Mouse (Mus musculus): ENCODE measurements around the gene Fosl2. TPM values are rescaled to one million over a fixed set of nuclear protein-coding genes. Genes with fewer than 3 reads are reported as not detected.
A peak's percentile ranks its signal among the peaks of the same experiment; 100 is the strongest.

Gene Fosl2
- 10 to 100 TPM; 42.2 to 43.1 TPM for total RNA-seq (2021)
- long read RNA-seq, experiment 1, full-length matches to known transcripts, result 1 of 5 reads
- long read RNA-seq, experiment 1, partial matches to known transcripts, result 0 of 5 reads
- long read RNA-seq, experiment 1, other reads (novel, unspliced or antisense), result 4 of 5 reads
- long read RNA-seq, experiment 2, full-length matches to known transcripts, result 4 of 9 reads
- long read RNA-seq, experiment 2, partial matches to known transcripts, result 0 of 9 reads
- long read RNA-seq, experiment 2, other reads (novel, unspliced or antisense), result 5 of 9 reads

- peak; percentile 89 to 96 for DNase-seq (ENCODE audit: low spot score in 2 of 2)
Observed at GRCm38 (mm10) chr5:32135336-32136206, at the start of gene Fosl2. Fosl2 (plus strand) TSS chr5:32135801.

GRCm38 (mm10) chr5:32085971-32086370 lies 49.6 kb upstream of the Fosl2 start:
- DNase-seq (ENCODE audit: low spot score in 2 of 2), result no peak

DNA sequence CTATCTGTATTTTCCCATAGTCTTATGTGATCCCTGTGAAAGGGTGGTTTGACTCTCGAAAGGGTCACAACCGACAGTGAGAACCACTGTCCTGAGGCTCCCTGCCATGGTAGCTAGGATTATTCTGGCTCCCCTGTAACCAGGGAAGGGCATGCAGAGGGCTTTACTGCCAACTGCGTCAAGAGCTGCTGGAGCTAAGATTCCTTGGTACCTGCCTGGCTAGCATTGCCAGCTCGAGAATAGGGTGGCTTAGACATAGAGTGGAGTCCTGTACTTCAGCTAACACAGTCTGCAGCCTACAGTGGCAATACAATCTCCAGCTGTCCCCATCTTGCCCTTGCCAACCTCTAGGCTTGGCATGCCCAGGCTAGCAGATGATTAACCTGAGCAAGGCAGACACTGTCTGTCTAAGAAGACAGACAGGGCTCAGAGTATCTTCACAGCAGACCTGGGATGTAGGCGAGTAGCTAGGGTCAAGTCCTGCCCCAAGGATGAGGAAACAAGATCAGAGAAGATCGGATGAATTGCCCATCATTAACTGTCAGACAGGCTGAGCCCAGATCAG lies 49.0 kb upstream of the Fosl2 start:
- DNase-seq (ENCODE audit: low spot score in 2 of 2), result no peak

- no peak for DNase-seq (ENCODE audit: low spot score in 2 of 2)
Observed at GRCm38 (mm10) chr5:32089481-32089880, 46.1 kb upstream of the Fosl2 start.

GRCm38 (mm10) chr5:32092281-32092680 lies 43.3 kb upstream of the Fosl2 start:
- no peak for DNase-seq (ENCODE audit: low spot score in 2 of 2)

DNA sequence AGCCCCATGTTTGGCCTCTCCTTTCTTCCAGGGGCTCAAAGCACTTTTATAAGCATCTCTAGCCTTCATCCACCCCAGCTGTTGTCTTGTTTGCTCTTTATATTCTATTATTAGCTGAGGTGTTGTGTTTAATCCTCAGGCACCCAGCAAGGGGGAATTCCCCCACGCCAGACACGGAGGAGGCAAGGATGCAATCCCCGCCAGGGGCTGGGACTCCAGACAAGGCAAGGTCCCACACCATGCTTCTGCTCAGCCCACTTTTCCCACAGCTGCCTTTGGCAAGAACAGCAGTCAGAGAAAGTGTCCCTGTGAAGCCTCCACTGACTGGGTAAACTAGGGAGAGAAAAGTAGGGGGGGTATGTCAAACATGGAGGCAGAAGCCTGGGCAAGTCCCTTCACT lies 36.9 kb upstream of the Fosl2 start:
- no peak for DNase-seq (ENCODE audit: low spot score in 2 of 2)

- DNase-seq (ENCODE audit: low spot score in 2 of 2), result peak in 1 of 2 experiments; percentile 32
Observed at GRCm38 (mm10) chr5:32102484-32102883, 33.1 kb upstream of the Fosl2 start.

- no peak for DNase-seq (ENCODE audit: low spot score in 2 of 2)
Observed at GRCm38 (mm10) chr5:32102971-32103431, 32.6 kb upstream of the Fosl2 start.

GRCm38 (mm10) chr5:32103545-32103944 lies 32.1 kb upstream of the Fosl2 start:
- no peak for DNase-seq (ENCODE audit: low spot score in 2 of 2)

DNA sequence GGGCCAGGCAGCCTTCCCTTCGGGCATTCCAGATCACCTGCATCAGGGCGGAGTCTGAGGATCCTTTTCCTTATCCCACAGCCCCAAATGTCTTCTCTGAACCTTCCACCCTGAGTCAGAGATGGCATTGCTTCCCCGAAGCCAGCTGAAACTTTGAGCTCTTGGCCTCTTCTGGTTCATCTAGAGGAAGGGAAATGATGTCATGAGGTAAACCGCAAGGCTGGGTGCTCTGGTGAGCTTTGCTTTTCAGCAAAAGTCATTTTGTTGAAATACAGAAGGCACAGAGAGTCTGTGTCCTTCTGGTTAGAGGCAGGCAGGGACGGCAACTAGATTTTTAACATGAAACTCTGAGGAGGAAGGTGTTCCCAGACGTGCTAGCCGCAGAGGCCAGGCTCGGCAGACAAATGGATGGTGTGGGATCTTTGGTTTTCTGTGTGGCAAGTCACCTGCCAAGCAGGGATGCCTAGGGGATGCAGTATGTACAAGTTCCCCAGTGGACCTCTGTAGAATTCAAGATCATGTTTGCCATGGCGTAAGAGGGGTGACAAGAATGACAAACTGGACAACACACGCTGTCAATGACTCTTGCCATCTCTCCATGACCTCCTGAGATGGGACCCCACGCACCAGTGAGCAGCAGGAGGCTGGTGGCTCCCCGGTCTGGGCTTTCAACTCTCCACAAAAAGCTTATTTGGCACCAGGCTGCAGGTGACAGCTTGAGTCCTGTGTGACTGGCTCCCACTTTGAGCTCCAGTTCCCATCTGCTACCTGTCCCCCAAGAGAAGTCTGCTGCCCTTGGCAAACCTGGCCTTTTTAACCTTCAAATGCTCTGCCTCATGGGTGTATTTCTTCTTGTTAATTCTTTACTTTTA lies 31.2 kb upstream of the Fosl2 start:
- peak in 1 of 2 experiments; percentile 15 for DNase-seq (ENCODE audit: low spot score in 2 of 2)

GRCm38 (mm10) chr5:32106473-32107140 lies 29.0 kb upstream of the Fosl2 start:
- DNase-seq (ENCODE audit: low spot score in 2 of 2), result no peak

DNA sequence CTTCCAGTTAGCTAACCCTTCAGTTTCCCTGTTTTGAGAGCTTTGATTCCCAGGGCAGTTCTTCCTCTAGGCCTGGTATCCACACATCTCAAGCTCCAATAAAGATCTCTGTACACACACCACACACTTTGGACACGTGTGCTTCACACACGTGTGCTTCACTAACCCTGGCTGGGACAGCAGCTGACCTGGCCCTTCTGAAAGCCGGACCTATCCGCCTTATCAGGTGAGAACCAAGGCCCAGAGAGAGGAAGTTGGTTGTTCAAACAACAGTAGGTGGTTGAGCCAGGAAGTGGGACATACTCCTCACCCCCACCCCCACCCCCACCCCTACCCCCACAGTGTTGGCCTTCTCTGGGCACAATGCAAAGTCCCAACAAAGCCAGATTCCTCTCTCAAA lies 24.9 kb upstream of the Fosl2 start:
- DNase-seq (ENCODE audit: low spot score in 2 of 2), result no peak

DNA sequence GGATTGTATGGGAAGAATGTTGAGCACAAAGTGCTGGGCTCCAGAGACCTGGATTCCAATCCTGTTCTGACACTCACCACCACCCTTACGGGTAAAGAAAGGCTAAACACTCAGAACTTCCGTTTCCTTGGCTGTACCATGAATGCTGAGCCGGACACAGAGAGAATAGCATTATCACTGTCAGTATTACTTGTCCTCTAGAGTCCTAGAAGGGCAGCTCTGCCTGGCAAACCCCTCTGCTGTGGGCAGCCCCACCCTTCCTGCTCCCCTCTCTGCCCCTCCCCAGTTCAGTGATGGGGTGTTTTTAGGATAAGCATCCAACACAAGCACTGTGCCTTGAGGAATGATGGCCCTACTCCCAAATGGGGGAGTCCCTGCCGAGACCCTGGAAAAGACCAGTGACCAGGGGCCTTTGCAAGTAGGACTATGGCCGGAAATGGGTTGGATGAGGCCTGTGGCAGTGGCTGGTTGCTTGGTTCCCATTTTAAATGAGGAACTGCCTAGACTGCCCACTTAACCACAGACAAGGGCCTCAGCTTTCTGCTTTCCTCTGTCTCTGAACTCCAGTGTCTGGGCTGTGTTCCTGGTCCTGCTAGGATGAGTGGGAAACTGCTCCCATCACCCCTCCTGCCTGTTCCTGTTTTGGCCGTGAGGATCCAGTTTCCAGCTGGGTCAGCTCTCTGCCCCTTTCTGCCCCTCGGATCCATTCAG lies 23.2 kb upstream of the Fosl2 start:
- DNase-seq (ENCODE audit: low spot score in 2 of 2), result no peak

GRCm38 (mm10) chr5:32120901-32121376 lies 14.7 kb upstream of the Fosl2 start:
- no peak for DNase-seq (ENCODE audit: low spot score in 2 of 2)

DNA sequence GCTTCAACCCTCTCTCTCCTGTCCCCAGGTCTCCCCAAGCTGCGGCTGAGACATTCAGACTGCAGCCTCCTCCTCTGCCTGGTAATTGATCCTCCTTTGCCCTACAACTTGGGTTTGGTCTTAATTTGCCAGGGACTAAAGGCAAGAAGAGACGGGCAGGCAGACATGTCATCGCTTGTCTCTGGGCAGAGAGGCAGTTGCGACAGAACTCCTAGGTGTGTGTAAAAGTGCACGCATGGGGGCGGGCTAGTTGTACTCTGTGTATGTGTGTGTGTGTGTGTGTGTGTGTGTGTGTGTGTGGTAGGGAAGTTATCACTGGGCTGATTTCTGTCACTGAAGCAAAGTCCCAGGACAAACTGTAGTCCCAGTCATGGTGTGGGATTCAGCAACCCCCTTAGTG lies 13.7 kb upstream of the Fosl2 start:
- DNase-seq (ENCODE audit: low spot score in 2 of 2), result no peak

DNA sequence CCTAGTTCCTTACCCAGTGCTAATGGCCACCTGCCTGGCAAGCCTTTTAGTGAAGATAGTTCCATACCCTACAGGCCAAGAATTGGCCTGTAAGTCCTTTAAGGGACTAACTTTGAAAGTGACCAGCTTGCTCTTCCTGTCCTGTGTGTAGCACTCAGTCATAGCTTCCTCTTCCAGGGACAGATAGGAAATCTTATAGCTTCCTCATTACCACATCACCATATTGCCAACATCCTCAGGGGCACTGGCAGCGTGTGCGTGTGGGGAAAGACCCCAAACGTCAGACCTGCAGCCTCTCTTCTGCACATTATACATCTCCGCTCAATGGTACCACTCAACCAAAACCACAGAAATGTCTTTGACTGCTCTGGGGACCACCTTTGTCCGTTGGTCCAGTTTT lies 13.2 kb upstream of the Fosl2 start:
- no peak for DNase-seq (ENCODE audit: low spot score in 2 of 2)

DNA sequence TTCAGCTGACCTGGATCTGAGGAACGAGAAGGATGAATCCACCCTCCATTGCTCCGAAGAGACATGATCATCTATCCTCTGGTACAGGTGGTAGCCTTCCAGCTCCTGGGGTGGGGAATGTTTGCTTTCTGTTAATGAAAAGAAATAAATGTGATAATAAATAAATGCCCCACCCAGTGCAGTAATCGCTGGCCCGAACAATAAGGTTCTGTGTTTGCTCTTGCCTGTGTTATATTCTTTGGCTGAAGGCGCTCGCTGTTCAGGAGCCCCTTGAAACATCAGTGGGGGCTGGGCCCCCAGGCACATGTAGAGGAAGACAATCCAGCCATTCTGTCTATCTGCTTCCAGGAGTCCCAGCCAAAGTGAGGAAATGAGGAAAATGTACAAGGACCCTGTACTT lies 10.6 kb upstream of the Fosl2 start:
- no peak for DNase-seq (ENCODE audit: low spot score in 2 of 2)

GRCm38 (mm10) chr5:32127226-32127625 lies 8.4 kb upstream of the Fosl2 start:
- DNase-seq (ENCODE audit: low spot score in 2 of 2), result no peak

DNA sequence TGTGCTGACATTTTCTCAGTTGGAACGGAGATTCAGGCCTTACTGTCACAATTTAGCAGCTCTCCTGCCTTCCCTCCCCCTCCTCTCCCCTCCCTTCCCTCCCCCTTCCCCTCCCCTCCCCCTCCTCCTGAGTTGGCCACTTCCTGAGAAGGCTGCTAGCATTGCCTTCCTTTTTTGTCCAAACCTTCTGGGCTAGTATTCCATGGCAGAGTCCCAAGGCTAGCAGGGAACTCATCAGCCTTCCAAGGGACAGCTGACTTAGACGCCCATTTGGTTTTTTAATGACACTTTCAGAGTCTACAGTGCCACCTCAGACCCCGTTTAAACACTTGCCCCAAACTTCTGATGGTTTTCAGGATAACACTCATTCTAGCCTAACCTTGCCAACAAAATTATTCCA lies 7.7 kb upstream of the Fosl2 start:
- DNase-seq (ENCODE audit: low spot score in 2 of 2), result no peak
